Mouse (Mus musculus): ENCODE results near the gene Ccdc177.

DNA sequence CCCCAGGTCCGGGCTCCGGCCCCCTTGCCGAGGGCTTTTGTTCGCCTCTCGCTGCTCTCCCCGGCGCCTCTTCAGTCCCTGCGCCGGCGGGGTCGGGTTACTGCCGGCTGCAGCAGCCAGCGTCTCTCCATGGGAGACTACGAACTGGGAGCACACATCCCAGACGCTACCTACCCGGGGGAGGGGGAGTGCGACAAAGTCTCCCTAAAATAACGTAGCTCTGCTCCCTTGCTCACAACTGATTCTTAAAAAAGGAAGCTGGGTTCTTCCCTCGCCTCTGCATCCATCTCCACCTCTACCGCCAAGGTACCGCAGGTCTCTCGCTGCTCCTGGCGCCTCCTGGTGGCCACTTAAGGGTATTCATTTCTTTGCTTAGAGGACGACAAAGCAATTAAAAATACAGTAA, at the start of gene Ccdc177:
- TF ChIP-seq MAX (IDR thresholded peaks at IDR 0.05) (no peak), CTCF (IDR thresholded peaks at IDR 0.05; ENCODE audit: control insufficient read depth, insufficient read depth, insufficient read length) (no peak), USF1 (IDR thresholded peaks at IDR 0.05; ENCODE audit: low read depth) (no peak)
